In the genomic region with DNA sequence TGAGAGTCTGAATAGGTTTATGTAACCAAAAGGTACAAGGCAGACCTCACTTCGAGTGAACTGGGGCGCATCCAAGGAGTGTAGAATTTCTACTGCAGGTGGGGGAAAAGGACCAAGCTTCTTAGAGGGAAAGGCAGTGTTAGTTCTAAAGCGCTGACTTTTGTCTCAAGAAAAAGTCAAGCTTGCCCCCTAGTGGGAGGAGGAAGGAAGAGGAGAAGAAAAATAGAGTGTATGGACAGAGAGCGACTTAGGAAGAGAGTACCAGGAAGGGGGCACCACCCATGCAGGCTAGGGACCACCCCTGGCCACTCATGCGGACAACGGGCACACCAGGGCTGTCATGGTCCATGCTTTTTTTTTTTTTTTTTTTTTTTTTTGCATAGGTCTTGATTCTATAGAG, we compare ENCODE assay signal across 9 mouse cellular contexts. TPM values are rescaled to one million over a fixed set of nuclear protein-coding genes. Genes with fewer than 3 reads are reported as not detected.
DNase-seq lines count a peak whose midpoint lies in the region; ATAC-seq and TF ChIP-seq lines count a peak whose summit lies in the region.
"Had no signal": no experiment of that assay in that cellular context is flagged by ENCODE, and none has a peak within 500 bp of the region (broad histone marks: within the 10 kb centered on the region; RNA-seq: fewer than 3 reads in every experiment).

No protein-coding gene starts in this region.

- intact Hi-C loops in gastrocnemius, postnatal 14 days (cut with DNase I; ENCODE audit: low total_unique reads): loop anchor here (1.0 to 10.0 kb wide), 2 partner anchors 52 to 119 kb away; no protein-coding TSS in a partner anchor

- TF ChIP-seq CTCF in kidney, postnatal 0 days (IDR thresholded peaks at IDR 0.05; ENCODE audit: low read depth): peak; percentile 81

- no peaks in the 10 kb centered on the region for H3K9me3 ChIP-seq in kidney, postnatal 0 days (replicated peaks; ENCODE audit: low read length)
- H3K9me3 ChIP-seq: neural tube, embryonic 13.5 days had no signal

- H3K4me2 ChIP-seq in kidney, postnatal 0 days (ENCODE audit: low read length): no peak overlapping the region
- H3K4me2 ChIP-seq: neural tube, embryonic 13.5 days had no signal

- H3K27ac ChIP-seq in kidney, postnatal 0 days: no peak overlapping the region
- H3K27ac ChIP-seq: neural tube, embryonic 13.5 days had no signal

- WGBS in kidney, postnatal 0 days: 27% methylated on average over 6 of the region's 6 CpGs

- H3K9ac ChIP-seq in kidney, postnatal 0 days (ENCODE audit: low read depth, low read length): no peak overlapping the region
- H3K9ac ChIP-seq: neural tube, embryonic 13.5 days had no signal

- no peaks in the 10 kb centered on the region; the same call in 1 of the 2 replicates for H3K4me1 ChIP-seq in kidney, postnatal 0 days (replicated peaks; ENCODE audit: insufficient read depth, low read length)

- DNase-seq in gastrocnemius, adult 18-20 months (ENCODE audit: low spot score): peak; percentile 66
- no peak for DNase-seq in gastrocnemius, postnatal 14 days
- peak; percentile 59 to 61 for DNase-seq in right cerebral cortex, postnatal 10 days (ENCODE audit: low spot score in 2 of 2)
- DNase-seq in right cerebral cortex, postnatal 14 days: no peak
- DNase-seq in cerebellum, adult 18-20 months: peak; percentile 70 to 71
- DNase-seq in kidney, postnatal 0 days (ENCODE audit: low spot score): peak; percentile 90
- DNase-seq in naive thymus-derived CD4-positive, alpha-beta T cell, adult 2 months (ENCODE audit: low read depth): peak; percentile 76
- no peak for DNase-seq in urinary bladder, adult 2 months (ENCODE audit: low spot score)

- no peaks in the 10 kb centered on the region for H3K36me3 ChIP-seq in kidney, postnatal 0 days (ENCODE audit: insufficient read depth, low read length)
- H3K36me3 ChIP-seq: neural tube, embryonic 13.5 days had no signal

- H3K27me3 ChIP-seq in kidney, postnatal 0 days (ENCODE audit: insufficient read depth, low read length): no peaks in the 10 kb centered on the region
- H3K27me3 ChIP-seq: neural tube, embryonic 13.5 days had no signal

- peak; percentile 21; the same call in 1 of the 2 replicates for ATAC-seq in kidney, postnatal 0 days (replicated peaks; ENCODE audit: low FRiP score, low read depth)

- no peak overlapping the region for H3K4me3 ChIP-seq in kidney, postnatal 0 days (replicated peaks; ENCODE audit: low read depth, low read length)
- H3K4me3 ChIP-seq: neural tube, embryonic 13.5 days had no signal

RNA-seq across cellular contexts. Expression of gene Pdlim4, which starts 14.6 kb away (rescaled TPM):
- 1 to 10 TPM; 5.1 to 5.6 TPM for total RNA-seq in gastrocnemius, adult 18-20 months (2021)
- total RNA-seq in gastrocnemius, postnatal 14 days (2021): 10 to 100 TPM; 15.6 to 18.8 TPM
- polyA plus RNA-seq in kidney, postnatal 0 days (2015; fragmentation: Nextera tagmentation; extraction: Ambion mirVana): 47.5 and 52.9 TPM in 2 replicates
- 170 and 183 TPM in 2 replicates for polyA plus RNA-seq in urinary bladder, adult 2 months (2012; rRNA removed)

RNA-seq across cellular contexts. Expression of gene Slc22a4, which starts 26.4 kb away (rescaled TPM):
- total RNA-seq in gastrocnemius, adult 18-20 months (2021): 1 to 10 TPM; 2.9 to 3.1 TPM
- total RNA-seq in gastrocnemius, postnatal 14 days (2021): 1 to 10 TPM in 1 of 2 experiments, under 1 TPM in 1; 0.89 to 1.4 TPM
- 3.6 TPM in 2 replicates for polyA plus RNA-seq in kidney, postnatal 0 days (2015; fragmentation: Nextera tagmentation; extraction: Ambion mirVana)
- polyA plus RNA-seq in urinary bladder, adult 2 months (2012; rRNA removed): 1.5 and 2.6 TPM in 2 replicates

RNA-seq across cellular contexts. Expression of gene P4ha2, which starts 45.6 kb away (rescaled TPM):
- total RNA-seq in gastrocnemius, adult 18-20 months (2021): 10 to 100 TPM; 31.9 to 38.1 TPM
- 10 to 100 TPM; 19.9 to 21.2 TPM for total RNA-seq in gastrocnemius, postnatal 14 days (2021)
- polyA plus RNA-seq in kidney, postnatal 0 days (2015; fragmentation: Nextera tagmentation; extraction: Ambion mirVana): 11.2 and 13.9 TPM in 2 replicates
- 26.5 and 26.7 TPM in 2 replicates for polyA plus RNA-seq in urinary bladder, adult 2 months (2012; rRNA removed)

Comparison
In these comparisons a context has a peak if more than half of its experiments do, and no peak if none do; other contexts are left out.
1. DNase-seq: peak in gastrocnemius, adult 18-20 months (single experiment), right cerebral cortex, postnatal 10 days (2 of 2), cerebellum, adult 18-20 months (2 of 2), kidney, postnatal 0 days (single experiment) and naive thymus-derived CD4-positive, alpha-beta T cell, adult 2 months (single experiment); none in gastrocnemius, postnatal 14 days (single experiment), right cerebral cortex, postnatal 14 days (single experiment) and urinary bladder, adult 2 months (single experiment).